Mouse (Mus musculus) thymus, postnatal 10 days (tissue): ENCODE measurements around the gene Git1.

ENCODE experiments used
- DNase-seq, 2 experiments: peaks; one replicate each; pipeline ENCODE4 v3.0.0; 2021; ENCODE audit warnings: low spot score in 2 of 2

The Git1 gene

DNA sequence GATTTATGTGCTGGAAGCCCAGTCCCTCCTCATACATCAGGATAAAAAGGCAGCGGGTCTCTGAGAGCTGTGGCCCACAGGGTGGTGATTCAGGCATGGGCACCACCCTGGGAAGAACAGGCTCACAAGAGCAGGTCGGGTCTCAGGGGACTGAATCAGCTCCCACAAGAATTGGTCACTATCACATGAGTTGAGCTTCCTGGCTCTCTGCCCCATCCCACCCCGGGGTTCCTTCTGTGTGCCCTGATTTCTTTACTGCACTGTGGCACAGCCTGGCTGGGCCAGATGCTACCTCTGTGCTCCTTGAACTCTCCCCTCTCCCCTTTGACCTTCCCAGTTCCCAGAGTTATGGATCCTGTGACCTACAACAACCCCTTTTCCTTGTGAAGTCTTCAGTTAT, 10.3 kb upstream of the Git1 start:
- no peak for DNase-seq

DNA sequence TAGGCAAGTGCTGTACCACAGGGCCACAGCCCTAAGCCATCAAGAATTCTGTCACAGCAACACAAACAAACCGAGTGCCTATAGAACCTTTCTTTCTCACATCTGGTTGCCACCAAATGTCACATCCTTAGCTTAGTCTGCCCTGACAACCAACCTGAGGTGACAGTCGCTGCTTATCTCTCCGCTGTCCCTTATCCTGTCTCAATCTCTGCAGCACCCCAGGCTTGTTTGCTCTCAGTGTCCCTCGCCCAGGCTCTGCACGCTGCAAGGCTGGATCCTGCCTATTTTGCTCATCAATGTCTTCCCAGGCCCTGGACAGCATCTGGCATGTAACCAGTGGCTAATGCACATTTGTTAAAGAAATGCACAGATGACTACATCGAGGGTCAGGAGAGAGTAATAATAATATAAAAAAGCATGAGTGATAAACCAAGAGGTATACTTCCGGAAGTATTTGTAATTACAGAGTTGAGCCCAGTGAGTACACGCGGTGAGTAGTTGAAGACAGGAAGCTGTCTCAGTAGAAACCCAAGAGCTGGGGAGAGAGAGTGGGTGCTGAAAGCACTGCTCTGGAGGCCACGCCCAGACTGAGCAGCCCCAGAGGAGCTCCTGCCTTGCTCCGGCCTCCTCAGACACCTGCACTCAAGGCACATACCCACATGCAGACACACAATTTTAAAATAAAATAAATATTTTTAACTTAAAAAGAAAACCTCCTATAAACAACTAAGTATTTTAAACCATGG, 9.7 kb upstream of the Git1 start:
- peak; percentile 69 to 71 for DNase-seq

DNA sequence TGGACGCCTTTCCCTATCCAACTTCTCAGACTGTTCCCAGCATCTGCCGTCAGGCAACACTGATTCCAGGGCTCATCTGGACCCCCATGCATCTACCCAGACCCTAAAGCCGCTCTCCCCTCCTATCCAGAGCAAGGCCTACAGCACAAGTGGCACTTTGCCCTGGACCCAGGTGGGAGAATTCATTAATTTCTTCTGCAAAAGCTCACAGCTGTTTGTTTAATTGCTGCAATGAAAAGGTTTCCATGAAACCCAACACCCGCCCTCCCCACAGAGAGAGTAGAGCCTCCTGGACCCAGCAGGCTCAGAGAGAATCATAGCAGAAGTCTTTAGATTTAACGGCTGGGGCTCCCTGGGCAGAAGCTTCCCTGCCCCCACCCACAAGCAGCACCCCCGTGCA, 8.1 kb upstream of the Git1 start:
- no peak for DNase-seq

DNA sequence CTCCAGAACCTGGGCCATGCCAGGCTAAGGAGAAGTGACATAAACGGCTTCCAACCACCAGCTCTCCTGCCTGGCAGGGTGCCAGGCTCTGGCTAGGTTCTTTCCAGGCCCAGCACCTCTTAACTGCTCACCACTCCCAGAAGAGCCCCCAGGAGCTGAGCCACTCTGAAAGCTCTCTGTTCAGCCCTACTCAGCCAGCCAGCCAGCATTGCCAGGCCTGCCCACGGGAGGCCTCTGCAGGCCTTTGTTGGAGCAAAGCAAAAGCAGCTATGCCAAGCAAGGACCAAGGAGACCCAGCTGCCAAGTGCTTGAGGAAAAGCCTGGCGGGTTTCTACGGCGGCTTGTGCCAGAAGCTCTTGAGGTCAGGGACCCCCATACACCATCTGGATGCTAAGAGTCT, 6.6 kb upstream of the Git1 start:
- DNase-seq = no peak

DNA sequence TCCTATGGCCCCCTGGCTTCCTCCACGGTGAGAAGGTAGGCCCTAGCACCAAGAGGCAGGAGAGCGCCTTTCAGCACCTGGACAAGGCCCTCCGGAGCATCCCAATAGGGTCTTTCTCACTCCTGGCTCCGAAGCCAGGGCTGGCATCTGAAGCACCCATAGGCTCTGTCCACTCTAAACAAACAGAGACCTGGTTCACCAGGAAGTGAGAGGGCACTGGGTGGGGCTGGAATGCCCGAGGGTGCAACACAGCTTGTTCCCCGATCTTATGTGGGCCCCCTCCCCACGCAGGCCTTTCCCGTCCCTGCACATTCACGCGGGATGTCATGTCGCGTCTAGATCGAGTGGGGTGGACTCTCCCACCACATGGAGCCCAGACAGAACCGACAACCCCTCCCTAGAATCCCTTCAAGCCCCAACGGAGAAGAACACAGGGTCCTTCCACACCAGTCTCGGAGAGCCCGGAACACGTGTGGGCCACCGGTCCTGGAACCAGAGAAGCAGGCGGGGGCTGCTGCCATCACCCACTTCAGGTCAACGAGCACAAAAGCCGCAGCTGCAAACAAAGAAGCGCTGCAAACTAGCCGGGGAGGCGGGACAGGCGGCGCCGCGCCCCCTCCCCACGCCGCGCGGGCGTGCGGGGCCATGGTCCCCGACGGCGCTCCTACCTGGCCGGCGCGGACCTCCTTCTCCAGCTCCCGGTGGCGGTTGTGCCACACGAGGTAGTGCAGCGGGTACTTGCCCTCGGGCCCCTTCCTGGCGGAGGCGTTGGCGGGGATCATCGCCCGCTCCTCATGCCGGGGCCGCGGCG, 4.4 kb upstream of the Git1 start:
- DNase-seq = no peak

DNA sequence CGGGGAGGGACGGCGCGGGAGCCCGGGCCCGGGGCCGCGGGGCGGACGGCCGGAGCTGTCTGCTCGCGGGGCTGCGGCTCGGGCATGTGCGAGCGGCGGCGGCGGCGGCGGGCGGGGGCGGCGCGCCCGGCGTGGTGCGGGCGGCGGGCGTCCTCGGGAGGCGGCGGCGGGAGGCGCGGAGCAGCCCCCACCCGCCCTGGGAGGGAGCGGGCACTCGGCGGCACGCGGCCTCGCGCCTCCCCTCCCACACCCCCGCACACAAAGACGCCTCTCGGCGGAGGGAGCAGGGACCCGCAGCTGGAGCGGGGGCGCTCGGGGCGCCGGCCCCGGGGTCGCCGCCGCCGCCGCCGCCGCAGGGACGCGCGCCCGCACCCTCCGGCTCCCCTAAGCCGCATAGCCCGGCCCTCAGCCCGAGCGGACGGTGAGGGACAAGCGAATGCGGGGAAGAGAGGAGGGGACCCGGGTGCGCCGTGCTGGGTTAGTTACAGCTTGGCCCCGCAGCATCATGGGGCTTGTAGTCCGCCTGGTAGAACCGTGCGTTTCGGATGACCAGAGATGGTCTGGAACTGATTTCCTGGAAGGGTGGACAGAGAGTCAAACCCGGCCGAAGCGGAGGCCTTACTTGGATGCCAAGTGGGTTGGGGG, 3.6 kb upstream of the Git1 start, which contains the start of gene Ankrd13b:
Ankrd13b (minus strand) TSS at position 88 of the 645 bp plus-strand sequence.
- peak; percentile 47 to 55 for DNase-seq

DNA sequence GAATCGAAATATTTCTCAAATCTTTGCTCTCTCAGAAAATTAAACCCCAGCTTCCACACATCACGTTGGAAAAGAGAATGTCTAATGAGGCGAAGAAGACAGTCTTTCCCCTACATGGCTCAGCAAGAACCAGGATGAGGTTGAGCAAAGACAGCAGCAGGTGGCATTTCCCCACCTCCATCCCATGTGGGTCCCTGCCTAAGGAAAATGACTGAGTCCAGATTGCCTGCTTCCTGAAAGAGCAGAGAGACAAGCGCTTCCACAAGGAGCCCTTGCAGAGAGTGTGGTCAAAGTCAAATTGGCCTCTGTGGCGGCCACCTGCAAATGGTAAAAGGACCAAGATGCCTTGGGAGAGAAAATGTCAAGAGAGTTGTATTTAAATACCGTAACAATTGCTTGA, 2.9 kb upstream of the Git1 start:
- no peak for DNase-seq

DNA sequence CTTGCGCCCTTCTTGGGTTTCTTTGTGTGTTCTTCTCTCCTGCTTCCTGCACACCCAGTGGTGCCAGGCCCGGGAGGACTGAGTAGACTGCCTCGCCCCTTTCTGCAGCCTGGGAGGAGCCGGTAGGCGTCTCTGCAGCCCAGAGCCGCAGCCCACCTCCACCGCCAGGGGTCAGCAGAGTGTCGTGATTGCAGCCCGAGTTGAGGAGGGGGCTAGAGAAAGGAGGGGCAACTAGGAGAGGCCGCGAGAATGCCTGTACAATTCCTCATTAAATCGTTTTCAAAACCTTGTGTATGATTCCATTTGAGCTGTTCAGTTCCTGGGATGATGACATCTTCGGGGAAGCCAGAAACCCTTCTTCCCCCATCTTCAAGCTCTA, 2.2 kb upstream of the Git1 start:
- DNase-seq = peak; percentile 89 to 98

DNA sequence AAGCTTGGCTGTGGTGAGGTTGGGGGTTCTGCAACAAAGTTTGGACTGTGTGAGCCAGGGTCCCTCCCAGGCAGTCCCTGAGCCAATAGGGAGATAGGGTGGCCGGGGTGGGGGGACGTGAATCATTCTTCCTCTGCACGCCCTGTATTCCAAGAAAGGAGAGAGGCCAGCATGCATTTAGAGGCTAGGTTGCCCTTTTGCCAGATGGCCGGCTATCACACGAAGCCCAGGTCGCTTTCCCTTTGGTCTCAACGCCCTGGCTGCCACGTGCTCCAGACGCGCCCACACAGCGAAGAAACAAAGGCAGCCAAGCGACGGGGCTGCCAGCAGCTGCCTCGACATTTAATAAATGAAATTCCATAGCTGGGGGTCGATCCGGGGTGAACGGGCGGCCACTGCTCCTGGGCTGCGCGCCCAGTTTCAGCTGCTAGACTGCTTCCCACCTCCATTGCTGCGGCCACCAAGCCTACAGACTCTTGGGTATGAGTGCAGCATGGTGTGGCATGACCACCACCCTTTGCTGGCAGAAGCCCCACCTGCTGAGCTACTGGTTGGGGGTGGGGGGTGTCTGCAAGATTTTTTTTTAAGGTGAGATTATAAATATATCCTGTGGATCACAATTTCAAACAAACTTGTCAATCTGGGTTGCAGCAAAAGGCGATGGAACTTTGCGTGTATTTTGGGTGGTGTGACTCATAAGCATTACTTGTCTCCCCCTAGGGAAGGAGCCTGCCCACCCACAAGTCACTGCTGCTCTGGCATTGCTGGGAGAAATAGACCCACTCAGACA, 1.7 kb upstream of the Git1 start:
- peak in 1 of 2 experiments; percentile 50 for DNase-seq

DNA sequence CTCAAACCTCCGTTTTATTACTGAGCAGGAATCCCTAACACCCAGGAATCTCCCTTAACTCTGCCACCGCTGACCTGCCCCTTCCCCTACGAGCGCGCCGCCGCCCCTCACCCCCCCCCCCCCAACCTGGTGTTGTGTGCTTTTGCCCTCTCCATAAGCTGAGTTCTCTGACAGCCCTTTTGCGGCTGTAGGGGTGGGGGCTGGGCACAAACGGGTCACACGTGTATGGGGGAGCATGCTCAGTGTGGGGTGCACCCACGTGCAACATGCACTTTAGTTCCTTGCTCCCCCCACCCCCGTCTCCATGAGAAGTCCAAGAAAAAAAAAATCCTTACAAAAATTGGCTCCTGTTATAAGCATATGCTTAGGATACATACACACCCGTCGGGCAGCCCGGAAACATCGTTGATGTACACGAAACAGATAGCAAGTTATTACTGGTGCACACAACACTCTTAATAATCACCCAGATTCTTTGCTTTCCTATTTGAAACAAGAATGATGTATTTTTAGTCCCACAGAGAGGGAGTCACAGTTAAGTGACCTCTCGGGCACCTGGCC, 971 bp upstream of the Git1 start:
- DNase-seq = peak; percentile 44 to 51

DNA sequence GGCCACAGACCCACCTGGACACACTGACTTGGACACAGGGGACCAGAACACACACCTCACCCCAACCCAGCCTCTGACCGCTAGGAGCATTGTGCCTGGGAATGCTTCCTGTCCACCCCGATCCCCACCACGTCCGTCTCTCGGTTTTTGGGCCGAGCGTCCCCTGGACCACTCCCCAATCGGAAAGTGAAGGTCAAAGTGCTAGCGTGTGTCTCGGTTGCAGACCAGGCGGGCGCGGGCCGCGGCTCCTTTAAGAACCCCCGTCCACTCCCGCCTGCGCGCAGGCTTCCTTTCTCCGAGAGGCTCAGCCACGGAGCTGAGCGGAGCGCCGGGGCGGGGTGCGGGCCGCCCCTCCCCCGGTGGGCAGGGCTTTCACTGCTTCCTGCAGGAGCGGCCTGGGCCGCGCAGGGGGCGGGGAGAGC, 440 bp upstream of the Git1 start:
- peak; percentile 89 to 90 for DNase-seq

DNA sequence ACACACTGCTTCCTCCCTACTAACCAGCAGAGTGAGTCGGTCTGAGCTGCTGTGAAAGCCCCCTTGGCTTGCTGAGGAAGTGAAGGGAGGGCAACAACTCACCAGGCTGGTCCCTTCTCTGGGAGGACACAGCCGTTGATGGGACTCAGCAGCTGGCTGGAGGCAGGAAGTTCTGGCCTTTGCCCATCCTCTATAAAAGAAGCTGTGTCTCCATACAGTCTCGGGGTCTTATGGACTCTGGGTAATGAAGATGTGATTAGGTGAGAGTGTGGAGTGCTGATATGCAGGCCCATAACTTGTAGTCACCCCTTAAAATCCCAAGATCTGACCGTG, 948 bp downstream of the Git1 start:
- no peak for DNase-seq

DNA sequence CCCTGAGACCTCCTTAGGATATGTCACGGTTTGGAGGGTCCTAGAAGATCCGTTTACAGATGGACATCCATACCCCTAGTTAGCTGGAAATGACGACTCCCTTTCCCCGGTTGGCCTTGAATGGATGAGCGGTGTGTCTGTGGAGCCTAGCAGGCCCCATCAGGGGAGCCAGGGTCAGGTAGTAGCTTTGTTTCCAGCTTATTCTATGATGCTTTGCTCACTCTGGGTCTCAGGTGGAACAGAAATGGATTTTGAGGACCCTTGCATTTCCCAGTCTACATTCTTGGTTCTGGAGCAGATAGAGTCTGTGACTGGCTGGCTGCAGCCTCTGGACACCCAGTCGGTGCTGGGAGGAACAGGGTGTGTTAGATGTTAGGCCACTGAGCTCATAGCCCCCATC, 1.4 kb downstream of the Git1 start:
- no peak for DNase-seq

DNA sequence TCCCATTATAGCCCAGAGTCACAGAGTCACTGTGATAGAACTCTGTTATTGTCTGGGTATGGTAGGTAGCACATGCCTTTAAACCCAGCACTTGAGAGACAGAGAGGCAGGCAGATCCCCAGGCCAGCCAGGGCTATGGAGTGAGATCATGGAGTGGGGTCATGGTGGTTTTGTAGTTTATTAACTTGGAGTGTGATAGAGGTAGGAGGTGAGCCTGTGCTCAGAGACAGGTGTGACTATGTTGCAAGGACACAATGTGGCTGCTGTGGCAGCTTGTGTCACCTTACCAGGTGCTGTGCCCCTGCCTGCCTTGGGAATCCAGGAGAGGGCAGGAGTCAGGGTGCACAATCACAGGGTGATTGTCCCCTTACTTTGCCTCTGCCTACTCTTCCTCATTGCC, 2.1 kb downstream of the Git1 start:
- no peak for DNase-seq

DNA sequence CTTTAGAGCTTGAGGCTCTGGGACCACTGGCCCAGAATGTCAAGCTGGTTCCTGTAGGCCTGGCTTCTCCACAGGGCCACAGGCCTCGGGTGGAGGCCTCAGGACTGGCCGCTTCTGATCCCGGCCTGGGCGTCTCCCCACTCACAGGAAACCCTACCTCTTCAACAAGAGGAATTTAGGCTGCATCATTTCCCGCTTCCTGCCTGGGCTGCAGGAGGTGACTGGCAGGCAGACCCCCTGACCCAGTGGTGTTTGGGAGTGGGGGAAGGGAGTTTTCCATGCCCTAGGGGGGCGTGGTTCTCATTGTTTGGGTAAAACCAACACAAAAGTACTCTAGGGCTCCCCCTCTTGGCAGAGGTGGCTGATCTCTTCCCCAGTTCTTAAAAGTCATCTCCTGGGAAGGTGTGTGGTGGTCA, 4.0 kb downstream of the Git1 start:
- peak in 1 of 2 experiments; percentile 78 for DNase-seq

DNA sequence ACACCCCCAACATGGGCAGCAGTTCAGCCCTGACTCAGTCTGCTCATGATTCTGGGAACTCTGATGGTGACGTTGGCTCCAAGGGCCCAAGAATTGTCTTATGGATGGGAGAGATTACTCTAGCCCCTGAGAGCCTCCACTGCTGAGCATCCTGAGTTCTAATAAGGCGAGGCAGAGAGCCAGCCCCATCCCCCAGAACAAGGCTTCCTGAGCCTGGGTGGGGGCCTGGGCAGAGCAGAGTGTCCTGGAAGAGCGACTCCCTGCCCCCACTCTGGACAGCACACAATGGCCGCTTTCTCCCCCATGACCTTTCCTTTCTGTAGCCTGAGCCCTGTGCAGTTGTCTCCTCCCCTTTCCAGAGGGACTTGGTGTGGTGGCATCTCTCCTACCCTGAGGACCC, 4.5 kb downstream of the Git1 start:
- DNase-seq = no peak

DNA sequence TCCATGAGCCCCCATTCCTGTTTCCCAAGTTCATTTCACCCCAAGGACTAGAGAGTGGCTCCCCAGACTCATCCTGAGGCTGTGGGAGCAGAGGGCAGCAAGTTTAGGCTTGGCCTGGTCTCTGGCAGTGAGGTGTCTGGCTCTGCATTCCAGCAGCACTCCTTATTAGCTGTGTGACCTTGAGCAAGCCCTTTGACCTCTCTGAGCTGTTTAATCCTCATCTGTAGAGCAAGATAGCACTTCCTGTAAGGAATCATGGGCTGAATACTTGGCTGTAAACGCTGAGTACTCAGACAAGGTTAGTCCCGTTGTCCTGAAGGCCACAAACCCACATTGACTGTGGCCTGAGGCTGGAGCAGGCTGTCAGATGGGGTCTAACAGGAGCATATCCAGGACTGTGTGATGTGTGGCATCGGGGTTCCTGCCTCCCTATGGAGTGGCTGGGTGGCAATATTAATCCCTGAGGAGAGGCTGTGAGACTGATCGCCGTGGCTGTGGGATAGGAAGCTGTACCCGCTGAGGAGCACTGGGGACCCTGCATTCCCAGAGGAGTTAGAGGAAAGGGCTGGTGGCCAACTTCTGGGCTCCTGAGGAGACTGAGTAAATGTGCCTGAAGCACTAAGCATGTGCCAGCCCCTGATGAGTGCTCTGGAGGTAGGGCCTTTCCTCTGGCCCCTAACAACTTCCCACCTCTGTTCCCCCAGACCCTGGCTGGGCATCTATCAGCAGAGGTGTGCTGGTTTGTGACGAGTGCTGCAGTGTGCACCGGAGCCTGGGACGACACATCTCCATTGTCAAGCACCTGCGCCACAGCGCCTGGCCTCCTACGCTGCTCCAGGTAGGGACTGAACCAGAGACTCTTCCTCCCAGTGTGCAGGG, 5.1 kb downstream of the Git1 start:
- no peak for DNase-seq

DNA sequence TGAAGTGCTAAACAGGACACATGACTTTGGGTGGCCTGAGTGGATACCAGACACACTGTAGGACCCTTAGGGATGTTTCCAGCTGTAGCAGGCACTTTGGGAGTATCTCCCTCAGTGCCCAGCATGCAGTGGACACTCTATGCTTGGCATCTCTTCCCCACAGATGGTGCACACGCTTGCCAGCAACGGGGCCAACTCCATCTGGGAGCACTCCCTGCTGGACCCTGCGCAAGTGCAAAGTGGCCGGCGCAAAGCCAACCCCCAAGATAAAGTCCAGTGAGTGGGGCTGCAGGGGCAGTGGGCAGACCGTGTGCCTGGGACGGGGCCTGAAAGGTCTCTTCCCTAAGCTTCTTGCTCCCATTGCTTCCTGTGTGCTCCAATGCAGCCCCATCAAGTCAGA, 6.0 kb downstream of the Git1 start:
- no peak for DNase-seq

DNA sequence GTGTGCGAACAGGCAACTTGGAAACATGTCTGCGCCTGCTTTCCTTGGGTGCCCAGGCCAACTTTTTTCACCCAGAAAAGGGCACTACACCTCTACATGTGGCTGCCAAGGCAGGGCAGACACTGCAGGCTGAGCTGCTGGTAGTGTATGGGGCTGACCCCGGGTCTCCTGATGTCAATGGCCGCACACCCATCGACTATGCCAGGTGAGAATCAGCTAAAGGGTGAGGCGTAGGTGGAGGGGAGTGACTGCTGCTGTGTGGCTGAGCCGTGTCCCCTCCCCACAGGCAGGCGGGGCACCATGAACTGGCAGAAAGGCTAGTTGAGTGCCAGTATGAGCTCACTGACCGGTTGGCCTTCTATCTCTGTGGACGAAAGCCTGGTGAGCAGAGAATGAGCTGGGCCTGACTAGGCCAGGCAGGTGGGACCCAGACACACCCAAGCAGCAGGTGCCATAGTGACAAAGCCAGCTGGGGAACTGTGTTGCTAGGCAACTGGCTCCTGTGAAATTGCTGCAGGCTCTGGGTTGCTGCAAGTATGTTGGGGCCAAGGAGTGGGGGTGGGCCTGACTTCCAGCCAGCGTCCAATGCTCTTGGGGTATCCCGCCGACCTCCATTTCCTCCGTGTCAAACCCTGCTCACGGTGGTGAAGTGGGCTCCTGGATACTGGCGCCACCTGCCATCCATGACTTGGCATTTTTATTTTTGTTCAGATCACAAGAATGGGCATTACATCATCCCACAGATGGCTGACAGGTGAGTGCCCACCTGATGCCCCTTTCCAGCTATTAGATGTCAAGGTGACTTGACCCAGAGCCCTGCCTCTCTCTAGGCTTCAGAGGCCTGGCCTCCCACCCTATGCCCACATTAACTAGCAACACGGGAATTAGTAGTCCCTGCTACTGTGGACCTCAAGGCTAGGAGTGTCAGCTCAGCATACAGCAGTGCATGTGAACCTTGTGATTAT, 7.3 kb downstream of the Git1 start:
- no peak for DNase-seq

DNA sequence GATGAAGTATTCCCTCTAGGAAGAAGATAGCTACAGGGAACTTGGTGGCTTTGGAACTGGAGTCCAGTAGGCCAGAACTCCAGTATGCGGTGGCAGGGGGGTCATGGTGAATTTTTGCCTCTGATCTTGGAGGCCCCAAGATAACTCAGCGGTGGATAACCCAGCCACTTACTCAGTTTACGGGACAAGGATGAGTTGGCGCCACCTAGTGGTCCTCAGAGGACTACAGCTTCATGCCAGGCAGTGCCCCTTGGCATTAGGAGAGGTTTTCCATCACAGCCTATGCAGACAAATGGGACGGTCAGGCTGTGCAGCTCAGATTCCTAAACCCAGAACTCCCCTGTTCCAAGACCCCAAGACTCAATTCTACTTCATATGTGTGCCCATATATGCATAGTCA, 8.0 kb downstream of the Git1 start:
- peak; percentile 49 to 76 for DNase-seq
